Mouse (Mus musculus) gastrocnemius, postnatal 36 days (tissue): ENCODE measurements at regions not wholly inside any gene's neighbourhood (a gene's known extent, or its start where the extent isn't known, plus 50 kb on each side); places are given as distances from the start of the nearest gene placed in this dataset.
A peak's percentile ranks its signal among the peaks of the same experiment; 100 is the strongest.
"Not testable (repeated sequence)": the region's sequence is repeated elsewhere in the genome, so short reads cannot be mapped to it uniquely, and the experiment has no call there.

Experiments used
- DNase-seq, 2 experiments: peaks; one replicate each; pipeline ENCODE4 v3.0.0; 2022
- intact Hi-C: fragments of 180-260 bp; cut with DNase I; formaldehyde crosslinking; loops from one replicate; pipeline ENCODE4 v1.15.1; 2025

- no peak for DNase-seq
- intact Hi-C loops, result no loop called here
Observed at GRCm38 (mm10) chr8:90058631-90059166, 289.4 kb downstream of the Tox3 start.

GRCm38 (mm10) chr8:90056331-90056730 is 291.8 kb downstream of the Tox3 start:
- DNase-seq, result no peak
- intact Hi-C loops, result no loop called here

- intact Hi-C loops, result no loop called here
- no peak for DNase-seq
Observed at GRCm38 (mm10) chr8:90046779-90047178, 301.4 kb downstream of the Tox3 start.

GRCm38 (mm10) chr8:90036436-90036835 is 311.7 kb downstream of the Tox3 start:
- intact Hi-C loops, result no loop called here
- DNase-seq, result no peak

GRCm38 (mm10) chr8:90032572-90032971 is 315.6 kb downstream of the Tox3 start:
- intact Hi-C loops, result no loop called here
- no peak for DNase-seq

- intact Hi-C loops, result no loop called here
Observed at GRCm38 (mm10) chr8:90031220-90031619, 316.9 kb downstream of the Tox3 start.

GRCm38 (mm10) chr8:90017958-90018357 is 330.2 kb downstream of the Tox3 start:
- intact Hi-C loops, DNase-seq: not testable (repeated sequence)

More at GRCm38 (mm10) chr8:90031220-90031619, 316.9 kb downstream of the Tox3 start:
- no peak for DNase-seq

- intact Hi-C loops, result no loop called here
- no peak for DNase-seq
Observed at GRCm38 (mm10) chr8:90013755-90014154, 334.4 kb downstream of the Tox3 start.

- intact Hi-C loops, result no loop called here
- no peak for DNase-seq
Observed at GRCm38 (mm10) chr8:90011682-90012409, 336.3 kb downstream of the Tox3 start.

GRCm38 (mm10) chr8:90009431-90009830 is 338.7 kb downstream of the Tox3 start:
- DNase-seq, result no peak
- intact Hi-C loops, result loop anchor here (10.0 kb wide), 1 partner anchor 455 kb away; no protein-coding TSS in a partner anchor

GRCm38 (mm10) chr8:90000899-90001640 is 347.1 kb downstream of the Tox3 start:
- intact Hi-C loops, result loop anchor here (5.0 to 10.0 kb wide), 2 partner anchors 464 to 791 kb away; no protein-coding TSS in a partner anchor
- peak; percentile 49 to 53 for DNase-seq

GRCm38 (mm10) chr8:89993743-89994142 is 354.4 kb downstream of the Tox3 start:
- no peak for DNase-seq
- intact Hi-C loops, result no loop called here

GRCm38 (mm10) chr8:89983859-89984258 is 364.3 kb downstream of the Tox3 start:
- intact Hi-C loops, result no loop called here
- DNase-seq, result no peak

GRCm38 (mm10) chr8:89982551-89982950 is 365.6 kb downstream of the Tox3 start:
- DNase-seq, result no peak
- intact Hi-C loops, result no loop called here

GRCm38 (mm10) chr8:89981320-89981719 is 366.8 kb downstream of the Tox3 start:
- intact Hi-C loops, result no loop called here
- DNase-seq, result no peak

GRCm38 (mm10) chr8:89980441-89980840 is 367.7 kb downstream of the Tox3 start:
- intact Hi-C loops, result no loop called here
- no peak for DNase-seq

- intact Hi-C loops, result no loop called here
- DNase-seq, result no peak
Observed at GRCm38 (mm10) chr8:89962799-89963198, 385.3 kb downstream of the Tox3 start.

- intact Hi-C loops, result no loop called here
- DNase-seq, result no peak
Observed at GRCm38 (mm10) chr8:89957486-89957885, 390.7 kb downstream of the Tox3 start.

- intact Hi-C loops, result no loop called here
Observed at GRCm38 (mm10) chr8:89956482-89957020, 391.6 kb downstream of the Tox3 start.

GRCm38 (mm10) chr8:89938836-89939235 is 409.3 kb downstream of the Tox3 start:
- intact Hi-C loops, result no loop called here
- no peak for DNase-seq

More at GRCm38 (mm10) chr8:89956482-89957020, 391.6 kb downstream of the Tox3 start:
- DNase-seq, result no peak

GRCm38 (mm10) chr8:89934521-89934920 is 413.6 kb downstream of the Tox3 start:
- DNase-seq, result no peak
- intact Hi-C loops, result no loop called here
